Mouse (Mus musculus) urinary bladder, postnatal 36 days (tissue): ENCODE measurements at regions not wholly inside any gene's neighbourhood (a gene's known extent, or its start where the extent isn't known, plus 50 kb on each side); places are given as distances from the start of the nearest gene placed in this dataset.
A peak's percentile ranks its signal among the peaks of the same experiment; 100 is the strongest.

Experiments
- DNase-seq, 2 experiments: peaks; one replicate each; pipeline ENCODE4 v3.0.0; 2022; ENCODE audit warnings: low spot score in 2 of 2, mixed read lengths in 1 of 2

- DNase-seq = no peak
Measured at GRCm38 (mm10) chr7:69577754-69578153, 788.8 kb downstream of the Nr2f2 start.

GRCm38 (mm10) chr7:69576596-69576995 lies 789.9 kb downstream of the Nr2f2 start:
- DNase-seq = no peak

- DNase-seq = no peak
Measured at GRCm38 (mm10) chr7:69573730-69574129, 792.8 kb downstream of the Nr2f2 start.

GRCm38 (mm10) chr7:69572626-69573394 lies 793.7 kb downstream of the Nr2f2 start:
- DNase-seq = no peak

- no peak for DNase-seq
Measured at GRCm38 (mm10) chr7:69566949-69567348, 799.6 kb downstream of the Nr2f2 start.

- no peak for DNase-seq
Measured at GRCm38 (mm10) chr7:69564432-69564831, 802.1 kb downstream of the Nr2f2 start.

- DNase-seq = no peak
Measured at GRCm38 (mm10) chr7:69554776-69555175, 805.7 kb upstream of the Arrdc4 start.

- no peak for DNase-seq
Measured at GRCm38 (mm10) chr7:69553981-69554380, 804.9 kb upstream of the Arrdc4 start.

GRCm38 (mm10) chr7:69536072-69536471 lies 787.0 kb upstream of the Arrdc4 start:
- no peak for DNase-seq

GRCm38 (mm10) chr7:69513966-69514365 lies 764.9 kb upstream of the Arrdc4 start:
- no peak for DNase-seq

- DNase-seq = no peak
Measured at GRCm38 (mm10) chr7:69510389-69510788, 761.3 kb upstream of the Arrdc4 start.

- peak in 1 of 2 experiments; percentile 15 for DNase-seq
Measured at GRCm38 (mm10) chr7:69493062-69493930, 744.3 kb upstream of the Arrdc4 start.

- DNase-seq = peak; percentile 73 to 76
Measured at GRCm38 (mm10) chr7:69490566-69491466, 741.8 kb upstream of the Arrdc4 start.

GRCm38 (mm10) chr7:69488630-69489029 lies 739.6 kb upstream of the Arrdc4 start:
- DNase-seq = no peak

GRCm38 (mm10) chr7:69487111-69487510 lies 738.1 kb upstream of the Arrdc4 start:
- DNase-seq = no peak

GRCm38 (mm10) chr7:69484552-69484951 lies 735.5 kb upstream of the Arrdc4 start:
- no peak for DNase-seq
